Mouse (Mus musculus): ENCODE measurements around the gene Arf1. TPM values are rescaled to one million over a fixed set of nuclear protein-coding genes. Genes with fewer than 3 reads are reported as not detected.

The Arf1 gene
- total and polyA plus RNA-seq, 3 experiments = 541 to 617 TPM; not detected in 1

GRCm38 (mm10) chr11:59266727-59267126 is 38.7 kb upstream of the Arf1 start:
- no peaks in the 10 kb centered on the region for H3K79me2 ChIP-seq (ENCODE audit: control insufficient read depth, insufficient read depth, low read length, poor library complexity)
- H3K27me3 ChIP-seq (ENCODE audit: control insufficient read depth in 1 of 2, insufficient read depth in 2 of 2, low read length in 2 of 2) = peaks cover 1 to 11% of the 10 kb centered on the region in 2 experiments
- H3K4me1 ChIP-seq (ENCODE audit: control insufficient read depth in 1 of 2, insufficient read depth in 2 of 2, low read length in 2 of 2) = peaks cover 0 to 4% of the 10 kb centered on the region in 2 experiments; a peak in 3 of 4 replicates
- no peak overlapping the region for H3K9ac ChIP-seq (ENCODE audit: control insufficient read depth, low read depth, low read length, poor library complexity, severe bottlenecking)
- no peak overlapping the region for H3K4me3 ChIP-seq (ENCODE audit: control insufficient read depth in 1 of 2, insufficient read depth in 1 of 2, low read depth in 2 of 2, low read length in 2 of 2)
- H3K36me3 ChIP-seq (ENCODE audit: control insufficient read depth in 1 of 2, insufficient read depth in 2 of 2, low read length in 2 of 2) = peaks cover 0 to 2% of the 10 kb centered on the region in 2 experiments; a peak in 2 of 4 replicates
- no peak for DNase-seq (ENCODE audit: low read depth, low spot score)
- no peak overlapping the region for H3K27ac ChIP-seq (ENCODE audit: control insufficient read depth, low read depth, low read length)
- no peaks in the 10 kb centered on the region for H3K9me3 ChIP-seq (replicated peaks; ENCODE audit: insufficient read depth, low read length)
- TF ChIP-seq ZNF384 (IDR thresholded peaks at IDR 0.05; ENCODE audit: low read depth, low read length) (no peak), E2F4 (IDR thresholded peaks at IDR 0.05; ENCODE audit: borderline replicate concordance, low read depth, low read length) (no peak), ZC3H11A (IDR thresholded peaks at IDR 0.05; ENCODE audit: low read depth, low read length) (no peak), TCF12 (IDR thresholded peaks at IDR 0.05; ENCODE audit: low read depth, low read length) (no peak), ELF1 (IDR thresholded peaks at IDR 0.05; ENCODE audit: low read depth, low read length) (no peak), USF2 (IDR thresholded peaks at IDR 0.05; ENCODE audit: borderline replicate concordance in 1 of 2, insufficient read depth in 1 of 2, low read depth in 1 of 2, low read length in 2 of 2) (no peak), HCFC1 (IDR thresholded peaks at IDR 0.05; ENCODE audit: low read depth, low read length) (no peak), MAFK (IDR thresholded peaks at IDR 0.05; ENCODE audit: borderline replicate concordance, low read depth, low read length) (no peak), MAZ (IDR thresholded peaks at IDR 0.05; ENCODE audit: low read depth, low read length) (no peak)

- peaks cover 11 to 17% of the 10 kb centered on the region in 2 experiments for H3K4me1 ChIP-seq (ENCODE audit: control insufficient read depth in 1 of 2, insufficient read depth in 2 of 2, low read length in 2 of 2)
- H3K36me3 ChIP-seq (ENCODE audit: control insufficient read depth in 1 of 2, insufficient read depth in 2 of 2, low read length in 2 of 2) = peaks cover 0 to 14% of the 10 kb centered on the region in 2 experiments; a peak in 2 of 4 replicates
- peaks cover 0 to 4% of the 10 kb centered on the region in 2 experiments; a peak in 3 of 4 replicates for H3K27me3 ChIP-seq (ENCODE audit: control insufficient read depth in 1 of 2, insufficient read depth in 2 of 2, low read length in 2 of 2)
- TF ChIP-seq JUND (IDR thresholded peaks at IDR 0.05; ENCODE audit: low read depth, low read length) (no peak), ZKSCAN1 (IDR thresholded peaks at IDR 0.05; ENCODE audit: low read depth, low read length) (no peak), MYB (IDR thresholded peaks at IDR 0.05; ENCODE audit: low read depth, low read length) (no peak), ZMIZ1 (IDR thresholded peaks at IDR 0.05; ENCODE audit: low read depth, low read length) (no peak), CHD1 (IDR thresholded peaks at IDR 0.05; ENCODE audit: low read depth, low read length) (no peak), ZNF384 (IDR thresholded peaks at IDR 0.05; ENCODE audit: low read depth, low read length) (no peak), RCOR1 (IDR thresholded peaks at IDR 0.05; ENCODE audit: low read depth, low read length) (no peak), ZC3H11A (IDR thresholded peaks at IDR 0.05; ENCODE audit: low read depth, low read length) (no peak), POLR2AphosphoS5 (IDR thresholded peaks at IDR 0.05; ENCODE audit: borderline replicate concordance, low read depth, low read length) (no peak), USF2 (IDR thresholded peaks at IDR 0.05; ENCODE audit: borderline replicate concordance in 1 of 2, insufficient read depth in 1 of 2, low read depth in 1 of 2, low read length in 2 of 2) (no peak)
- H3K9ac ChIP-seq (ENCODE audit: control insufficient read depth, low read depth, low read length, poor library complexity, severe bottlenecking) = no peak overlapping the region
- no peak overlapping the region for H3K27ac ChIP-seq (ENCODE audit: control insufficient read depth, low read depth, low read length)
- H3K4me3 ChIP-seq (ENCODE audit: control insufficient read depth in 1 of 2, insufficient read depth in 1 of 2, low read depth in 2 of 2, low read length in 2 of 2) = no peak overlapping the region
- DNase-seq (ENCODE audit: low read depth, low spot score) = no peak
- H3K79me2 ChIP-seq (ENCODE audit: control insufficient read depth, insufficient read depth, low read length, poor library complexity) = no peaks in the 10 kb centered on the region
- H3K9me3 ChIP-seq (replicated peaks; ENCODE audit: insufficient read depth, low read length) = no peaks in the 10 kb centered on the region
These were observed 37.2 kb upstream of the Arf1 start for GRCm38 (mm10) chr11:59265154-59265813.

Data from MEL (cell line).